Mouse (Mus musculus) kidney, postnatal 0 days (tissue): Measurements from ENCODE around the gene Pwp1. TPM values are rescaled to one million over a fixed set of nuclear protein-coding genes. Genes with fewer than 3 reads are reported as not detected.
"Not testable (repeated sequence)": the region's sequence is repeated elsewhere in the genome, so short reads cannot be mapped to it uniquely, and the experiment has no call there.

Experiments used
- ATAC-seq: fragments of 200-750 bp; cut with Nextera tagmentation; replicated peaks from 2 replicates; pipeline ENCODE4 v1.8.0; 2017; ENCODE audit warnings: low read depth, moderate number of reproducible peaks, moderate TSS enrichment, moderate library complexity; ENCODE audit not compliant: low FRiP score
- DNase-seq: peaks from one replicate; pipeline ENCODE4 v3.0.0-alpha.2; 2016; ENCODE audit warnings: low spot score
- H3K27ac ChIP-seq: fragments of 300-500 bp; sonication (generic); 2 replicates; pipeline ENCODE4 v1.5.1; 2014; ENCODE audit warnings: mild to moderate bottlenecking
- H3K27me3 ChIP-seq: fragments of 300-500 bp; sonication (generic); 2 replicates; pipeline ENCODE4 v1.6.1; 2014; ENCODE audit warnings: low read length, mixed read lengths; ENCODE audit not compliant: insufficient read depth
- H3K36me3 ChIP-seq: fragments of 300-500 bp; sonication (generic); 2 replicates; pipeline ENCODE4 v1.6.1; 2014; ENCODE audit warnings: low read length, mixed read lengths; ENCODE audit not compliant: insufficient read depth
- H3K4me1 ChIP-seq: fragments of 300-500 bp; sonication (generic); replicated peaks from 2 replicates; pipeline ENCODE4 v1.6.1; 2014; ENCODE audit warnings: antibody characterized with exemption, low read length, mixed read lengths; ENCODE audit not compliant: insufficient read depth
- H3K4me2 ChIP-seq: fragments of 300-500 bp; sonication (generic); 2 replicates; pipeline ENCODE4 v1.6.1; 2014; ENCODE audit warnings: mild to moderate bottlenecking, low read length, moderate library complexity, mixed read lengths
- H3K4me3 ChIP-seq: fragments of 300-500 bp; sonication (generic); replicated peaks from 2 replicates; pipeline ENCODE4 v1.5.1; 2014; ENCODE audit warnings: low read depth, low read length
- H3K9ac ChIP-seq: fragments of 300-500 bp; sonication (generic); 2 replicates; pipeline ENCODE4 v1.6.1; 2014; ENCODE audit warnings: low read depth, low read length
- H3K9me3 ChIP-seq: fragments of 300-500 bp; sonication (generic); replicated peaks from 2 replicates; pipeline ENCODE4 v1.6.1; 2016; ENCODE audit warnings: low read length, inconsistent platforms, mixed read lengths
- CTCF ChIP-seq: IDR thresholded peaks from 2 replicates; pipeline ENCODE4 v1.5.1; 2016; ENCODE audit warnings: antibody characterized with exemption, low read depth, mild to moderate bottlenecking, moderate library complexity
- whole genome bisulfite sequencing: fragments of 180-500 bp; shearing (Covaris S2); extraction: QIAGEN DNeasy Blood & Tissue Kit; methylation state at CpG from one replicate; pipeline ENCODE4 v1.1.7; 2014; 5-methylcytosine and 5-hydroxymethylcytosine counted together
- polyA plus RNA-seq: library from polyadenylated mRNA; unstranded; fragments of >200 nt; fragmentation: Nextera tagmentation; extraction: Ambion mirVana; gene quantifications from 2 replicates; pipeline ENCODE4 v1.2.1, GENCODE M21; 2015

The Pwp1 gene
- polyA plus RNA-seq: 55.6 and 59.4 TPM in 2 replicates

- Histone ChIP-seq H3K4me2 (peak within 1 kb of the TSS; percentile 79), H3K9ac (peak within 1 kb of the TSS; percentile 61), H3K4me3 (peak within 1 kb of the TSS; percentile 41), H3K27ac (peak within 1 kb of the TSS; percentile 19; the same call in 1 of the 2 replicates)
- peak; percentile 19 for DNase-seq
- not testable (repeated sequence) for H3K36me3 ChIP-seq, H3K4me1 ChIP-seq, H3K9me3 ChIP-seq, H3K27me3 ChIP-seq
- WGBS: 1% methylated on average over 43 of the region's 49 CpGs
- ATAC-seq: peak; percentile 89
These were observed at the start of gene Pwp1 for GRCm38 (mm10) chr10:85829085-85829853. Gene Pwp1 (plus strand): TSS chr10:85829494.

- H3K27ac ChIP-seq, H3K4me1 ChIP-seq, H3K9me3 ChIP-seq, ATAC-seq, H3K4me3 ChIP-seq, H3K27me3 ChIP-seq, H3K36me3 ChIP-seq, H3K9ac ChIP-seq, H3K4me2 ChIP-seq, DNase-seq: not testable (repeated sequence)
- WGBS: 91% methylated on average over 1 of the region's 3 CpGs
These were observed 7.1 kb upstream of the Pwp1 start for GRCm38 (mm10) chr10:85822143-85822696.

DNA sequence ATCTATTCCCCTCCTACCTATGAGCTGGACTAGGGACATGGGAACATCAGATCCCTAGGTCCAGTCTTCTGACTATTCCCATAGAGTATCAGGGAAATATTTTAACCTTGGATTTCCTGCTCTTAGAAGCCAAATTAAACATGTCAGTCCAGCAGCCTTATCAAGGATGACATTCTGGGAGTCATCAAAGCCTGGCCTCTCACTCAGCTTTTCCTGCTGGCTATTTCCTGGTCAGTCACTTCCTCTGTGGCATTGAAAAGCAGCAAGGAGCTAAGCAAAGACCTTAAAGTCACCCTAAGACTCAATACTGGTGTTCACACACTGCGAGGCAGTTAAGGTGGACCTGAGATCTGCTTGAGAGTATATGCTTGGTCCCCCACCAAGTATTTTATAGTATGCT, 5.5 kb upstream of the Pwp1 start:
- ATAC-seq, H3K9ac ChIP-seq, H3K36me3 ChIP-seq, DNase-seq, H3K27me3 ChIP-seq, H3K4me3 ChIP-seq, H3K9me3 ChIP-seq, H3K4me2 ChIP-seq, H3K27ac ChIP-seq, H3K4me1 ChIP-seq: not testable (repeated sequence)
- 69% methylated on average over 1 of the region's 1 CpGs for WGBS

DNA sequence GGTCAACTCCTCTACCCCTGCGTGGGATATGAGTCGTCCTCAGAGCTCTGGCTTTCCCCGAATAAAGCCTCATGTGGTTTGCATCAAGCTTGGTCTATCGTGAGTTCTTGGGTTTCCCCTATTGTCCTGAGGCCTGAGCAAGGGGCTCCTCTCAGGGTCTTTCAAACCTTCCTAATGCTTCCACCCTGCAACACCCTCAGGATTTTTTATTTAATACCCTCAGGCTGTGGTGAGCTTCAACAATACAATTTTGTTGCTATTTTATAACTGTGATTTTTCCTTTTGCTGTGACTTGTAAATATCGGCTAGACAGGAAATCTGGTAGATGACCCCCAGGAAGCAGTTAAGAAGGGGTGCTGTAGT, 591 bp upstream of the Pwp1 start:
- H3K9me3 ChIP-seq, DNase-seq, H3K9ac ChIP-seq, H3K4me1 ChIP-seq, H3K27ac ChIP-seq, H3K4me3 ChIP-seq, H3K27me3 ChIP-seq, H3K36me3 ChIP-seq: not testable (repeated sequence)
- ATAC-seq: peak; percentile 17; the same call in 1 of the 2 replicates
- peak overlapping the region; percentile 79 for H3K4me2 ChIP-seq
- WGBS: 33% methylated on average over 5 of the region's 5 CpGs

- 70% methylated on average over 4 of the region's 4 CpGs for WGBS
- H3K27ac ChIP-seq: no peak overlapping the region
- DNase-seq (no peak), ATAC-seq (no peak)
- H3K27me3 ChIP-seq: no peaks in the 10 kb centered on the region
- TF ChIP-seq CTCF: no peak
- H3K4me2 ChIP-seq: no peak overlapping the region
- no peaks in the 10 kb centered on the region for H3K36me3 ChIP-seq
- H3K4me1 ChIP-seq: no peaks in the 10 kb centered on the region
- H3K9me3 ChIP-seq: no peaks in the 10 kb centered on the region
- H3K4me3 ChIP-seq: no peak overlapping the region
- H3K9ac ChIP-seq: no peak overlapping the region
These were observed 17.0 kb downstream of the Pwp1 start for GRCm38 (mm10) chr10:85846105-85846862.

DNA sequence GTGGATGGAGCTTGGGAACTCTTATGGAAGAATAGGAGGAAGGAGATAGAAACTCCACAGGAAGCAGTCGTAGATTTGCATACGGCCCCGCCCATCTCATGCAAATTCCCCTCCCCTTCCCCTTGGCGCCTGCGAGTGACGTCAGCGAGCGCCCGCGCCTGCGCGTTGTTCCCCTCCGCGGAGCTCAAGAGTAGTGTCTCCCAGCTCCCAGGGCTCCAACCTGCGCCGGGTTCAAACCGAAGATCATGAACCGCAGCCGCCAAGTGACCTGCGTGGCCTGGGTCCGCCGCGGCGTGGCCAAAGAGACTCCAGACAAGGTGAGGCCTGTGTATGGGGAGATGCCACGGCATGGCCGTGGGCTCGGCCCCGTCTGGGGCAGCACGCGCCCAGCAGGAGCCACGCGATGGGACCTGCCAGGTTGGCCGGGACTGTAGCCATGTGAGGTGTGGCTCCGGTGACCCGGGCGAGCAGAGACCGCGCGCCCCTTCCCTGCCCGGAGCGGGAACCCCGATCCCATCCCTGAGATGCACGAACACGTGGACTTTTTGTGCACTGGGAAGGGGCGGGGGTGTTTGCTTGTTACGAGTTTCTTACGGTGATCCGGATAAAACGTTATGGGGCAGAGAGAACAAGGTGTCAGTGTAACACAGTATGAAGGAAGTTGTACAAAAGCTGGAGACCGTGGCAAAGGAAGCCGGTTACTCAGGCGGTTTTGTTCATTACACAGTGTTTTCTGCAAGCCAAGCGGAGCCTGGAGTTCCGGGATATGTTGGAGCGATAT, 42.6 kb downstream of the Pwp1 start:
- no peaks in the 10 kb centered on the region for H3K27me3 ChIP-seq
- H3K4me3 ChIP-seq: peak overlapping the region; percentile 96
- H3K27ac ChIP-seq: peak overlapping the region; percentile 83
- peaks cover 15% of the 10 kb centered on the region; the same call in 1 of the 2 replicates for H3K36me3 ChIP-seq
- H3K9ac ChIP-seq: peak overlapping the region; percentile 84
- peak; percentile 92 for ATAC-seq
- H3K4me1 ChIP-seq: no peaks in the 10 kb centered on the region
- WGBS: under 1% methylated on average over 55 of the region's 55 CpGs
- H3K9me3 ChIP-seq: no peaks in the 10 kb centered on the region
- peak overlapping the region; percentile 81 for H3K4me2 ChIP-seq
- peak; percentile 96 for DNase-seq
- no peak for TF ChIP-seq CTCF
